Mouse (Mus musculus) heart, embryonic 11.5 days (tissue): Measurements from ENCODE around the gene Kbtbd12. TPM values are rescaled to one million over a fixed set of nuclear protein-coding genes. Genes with fewer than 3 reads are reported as not detected.

Source experiments
- ATAC-seq: fragments of 200-750 bp; cut with Nextera tagmentation; replicated peaks from 2 replicates; pipeline ENCODE4 v1.8.0; 2017; ENCODE audit warnings: moderate library complexity; ENCODE audit not compliant: insufficient number of reproducible peaks, low FRiP score, low TSS enrichment
- H3K27ac ChIP-seq: fragments of 300-500 bp; sonication (generic); 2 replicates; pipeline ENCODE4 v1.5.1; 2014; ENCODE audit warnings: mild to moderate bottlenecking, low read depth, low read length
- H3K27me3 ChIP-seq: fragments of 300-500 bp; sonication (generic); 2 replicates; pipeline ENCODE4 v1.6.1; 2014; ENCODE audit warnings: mild to moderate bottlenecking, low read length, mixed read lengths; ENCODE audit not compliant: control insufficient read depth, insufficient read depth
- H3K36me3 ChIP-seq: fragments of 300-500 bp; sonication (generic); 2 replicates; pipeline ENCODE4 v1.6.1; 2014; ENCODE audit warnings: mild to moderate bottlenecking, low read length, moderate library complexity, mixed read lengths; ENCODE audit not compliant: control insufficient read depth, insufficient read depth
- H3K4me1 ChIP-seq: fragments of 300-500 bp; sonication (generic); 2 replicates; pipeline ENCODE4 v1.6.1; 2014; ENCODE audit warnings: low read length; ENCODE audit not compliant: control insufficient read depth, insufficient read depth
- H3K4me2 ChIP-seq: fragments of 300-500 bp; sonication (generic); 2 replicates; pipeline ENCODE4 v1.6.1; 2014; ENCODE audit warnings: mild to moderate bottlenecking, moderate library complexity
- H3K4me3 ChIP-seq: fragments of 300-500 bp; sonication (generic); 2 replicates; pipeline ENCODE4 v1.5.1; 2014; ENCODE audit warnings: low read depth, low read length
- H3K9ac ChIP-seq: fragments of 300-500 bp; sonication (generic); 2 replicates; pipeline ENCODE4 v1.6.1; 2014; ENCODE audit warnings: mild to moderate bottlenecking, low read depth, low read length, moderate library complexity
- H3K9me3 ChIP-seq: fragments of 300-500 bp; sonication (generic); replicated peaks from 2 replicates; pipeline ENCODE4 v1.6.1; 2016; ENCODE audit warnings: low read length; ENCODE audit not compliant: control insufficient read depth
- WGBS: fragments of 180-500 bp; shearing (Covaris S2); extraction: QIAGEN DNeasy Blood & Tissue Kit; methylation state at CpG from one replicate; pipeline ENCODE4 v1.1.7; 2014; ENCODE audit not compliant: insufficient replicate concordance; 5-methylcytosine and 5-hydroxymethylcytosine counted together
- polyA plus RNA-seq: library from polyadenylated mRNA; unstranded; fragments of >200 nt; fragmentation: Nextera tagmentation; extraction: Ambion mirVana; gene quantifications from 2 replicates; pipeline ENCODE4 v1.2.1, GENCODE M21; 2014

Kbtbd12 gene
- polyA plus RNA-seq, 1 experiment from 2014 or later, result 7.7 TPM

DNA sequence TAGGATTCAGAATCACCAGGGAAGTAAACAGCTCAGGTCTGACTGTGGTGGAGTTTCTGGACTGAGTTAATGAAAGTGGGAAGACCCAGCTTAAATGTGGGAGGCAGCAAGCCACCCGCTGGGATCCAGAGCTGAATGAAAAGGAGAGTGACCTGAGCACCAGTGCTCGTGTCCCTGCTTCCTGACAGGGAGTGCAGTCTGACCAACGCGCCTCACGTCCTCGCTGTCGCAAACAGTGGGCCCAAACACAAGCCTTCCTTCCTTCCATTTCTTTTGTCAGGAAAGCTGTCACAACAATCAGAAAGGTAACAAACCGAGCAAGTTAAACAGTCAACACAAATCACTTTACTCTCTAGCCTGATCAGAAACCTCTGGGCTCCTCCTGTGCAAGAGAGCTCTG lies 121.8 kb downstream of the Kbtbd12 start:
- Histone ChIP-seq H3K9me3 (no peaks in the 10 kb centered on the region), H3K27me3 (no peaks in the 10 kb centered on the region), H3K4me2 (peak overlapping the region; percentile 96), H3K36me3 (peaks cover 33% of the 10 kb centered on the region), H3K9ac (0 out of 2 replicates have a peak overlapping the region, but pooled peaks have one; percentile 28), H3K4me3 (0 out of 2 replicates have a peak overlapping the region, but pooled peaks have one; percentile 8), H3K4me1 (peaks cover 47% of the 10 kb centered on the region), H3K27ac (peak overlapping the region; percentile 17)
- ATAC-seq, result no peak
- WGBS, result 72% methylated on average over 8 of the region's 8 CpGs

DNA sequence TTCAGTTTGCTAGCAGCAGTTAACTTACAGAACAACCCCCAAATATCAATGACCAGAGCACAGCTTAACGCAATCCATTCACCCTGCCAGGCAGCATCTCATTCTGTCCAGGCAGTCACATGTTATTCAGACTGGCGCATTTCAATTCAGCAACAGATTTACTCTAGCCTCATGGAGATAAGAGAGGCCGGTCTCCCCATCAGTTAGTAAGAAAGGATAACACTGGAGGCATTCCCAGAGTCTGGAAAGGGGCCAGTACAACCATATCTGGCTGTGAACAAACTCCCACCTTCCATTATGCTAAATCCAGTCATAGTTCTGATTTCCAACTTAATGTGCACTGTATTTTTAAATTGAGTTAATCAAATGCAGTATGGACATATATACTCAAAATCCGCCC lies 123.2 kb downstream of the Kbtbd12 start:
- 43% methylated on average over 4 of the region's 4 CpGs for WGBS
- ATAC-seq, result no peak
- Histone ChIP-seq H3K9ac (0 out of 2 replicates have a peak overlapping the region, but pooled peaks have one; percentile 2), H3K36me3 (peaks cover 47% of the 10 kb centered on the region), H3K9me3 (no peaks in the 10 kb centered on the region), H3K4me2 (peak overlapping the region; percentile 25; the same call in 1 of the 2 replicates), H3K27ac (no peak overlapping the region), H3K4me3 (no peak overlapping the region), H3K27me3 (no peaks in the 10 kb centered on the region), H3K4me1 (peaks cover 45% of the 10 kb centered on the region)

- no peaks in the 10 kb centered on the region for H3K27me3 ChIP-seq
- peaks cover 51% of the 10 kb centered on the region for H3K36me3 ChIP-seq
- H3K4me1 ChIP-seq, result peaks cover 42% of the 10 kb centered on the region
- no peak overlapping the region for H3K4me3 ChIP-seq
- WGBS, result 69% methylated on average over 8 of the region's 8 CpGs
- no peaks in the 10 kb centered on the region for H3K9me3 ChIP-seq
- H3K9ac ChIP-seq, result no peak overlapping the region
- ATAC-seq, result no peak
- no peak overlapping the region for H3K27ac ChIP-seq
- peak overlapping the region; percentile 25; the same call in 1 of the 2 replicates for H3K4me2 ChIP-seq
Measured at GRCm38 (mm10) chr6:88513984-88514383, 123.8 kb downstream of the Kbtbd12 start.

- ATAC-seq, result no peak
- 80% methylated on average over 4 of the region's 4 CpGs for WGBS
- Histone ChIP-seq H3K27ac (peak overlapping the region; percentile 62), H3K27me3 (no peaks in the 10 kb centered on the region), H3K9me3 (no peaks in the 10 kb centered on the region), H3K4me3 (no peak overlapping the region), H3K4me1 (peaks cover 31% of the 10 kb centered on the region), H3K36me3 (peaks cover 39% of the 10 kb centered on the region), H3K9ac (no peak overlapping the region; the same call in 1 of the 2 replicates), H3K4me2 (no peak overlapping the region)
Measured at GRCm38 (mm10) chr6:88503044-88503443, 134.7 kb downstream of the Kbtbd12 start.

DNA sequence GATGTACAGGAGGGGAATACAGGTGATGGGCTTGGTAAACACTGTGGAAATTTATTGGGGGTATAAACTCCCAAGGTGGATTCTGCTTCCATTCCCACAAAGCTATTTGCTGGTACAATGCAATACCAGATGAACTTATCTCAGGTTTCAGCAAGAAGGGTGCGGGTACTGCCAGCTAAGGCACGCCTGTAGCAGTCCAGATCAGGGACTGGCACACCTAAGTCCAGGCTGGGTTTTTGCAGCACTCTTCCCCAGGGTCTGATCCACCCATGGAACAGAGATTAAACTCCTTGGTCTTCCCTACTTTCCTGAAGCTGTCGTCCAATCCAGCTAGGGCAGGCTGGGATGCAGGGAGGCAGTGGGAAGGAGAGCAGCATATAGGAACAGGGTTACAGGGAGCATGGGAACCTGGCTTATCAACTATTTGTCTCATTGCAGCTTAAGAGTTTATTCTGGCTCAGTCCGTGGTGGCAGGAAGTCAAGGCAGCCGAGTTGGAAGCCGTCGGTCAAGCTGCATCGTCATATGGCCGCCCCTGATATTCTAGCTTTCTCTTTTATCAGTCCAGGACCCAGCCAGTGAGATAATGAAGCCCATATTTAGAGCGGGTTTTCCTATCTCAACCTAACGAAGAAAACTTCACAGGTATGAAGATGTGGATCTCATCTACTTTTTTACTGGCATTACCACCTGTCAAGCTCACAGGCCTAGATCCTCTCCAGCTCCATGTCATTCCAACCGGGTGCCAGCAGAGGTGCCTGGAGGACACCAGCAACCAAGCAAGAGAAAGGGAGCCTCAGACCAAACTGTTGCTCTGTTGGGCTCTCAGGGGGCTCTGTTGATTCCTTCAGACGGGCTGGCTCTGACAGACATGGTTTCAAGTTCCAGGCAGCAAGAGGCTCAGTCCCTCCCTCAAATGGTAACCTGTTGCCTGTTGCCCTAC lies 135.4 kb downstream of the Kbtbd12 start:
- ATAC-seq, result peak; percentile 37; the same call in 1 of the 2 replicates
- Histone ChIP-seq H3K9ac (peak overlapping the region; percentile 47; the same call in 1 of the 2 replicates), H3K9me3 (no peaks in the 10 kb centered on the region), H3K4me1 (peaks cover 31% of the 10 kb centered on the region), H3K27me3 (no peaks in the 10 kb centered on the region), H3K4me3 (no peak overlapping the region), H3K36me3 (peaks cover 39% of the 10 kb centered on the region), H3K4me2 (peak overlapping the region; percentile 29; the same call in 1 of the 2 replicates), H3K27ac (peak overlapping the region; percentile 62)
- 40% methylated on average over 13 of the region's 13 CpGs for WGBS

DNA sequence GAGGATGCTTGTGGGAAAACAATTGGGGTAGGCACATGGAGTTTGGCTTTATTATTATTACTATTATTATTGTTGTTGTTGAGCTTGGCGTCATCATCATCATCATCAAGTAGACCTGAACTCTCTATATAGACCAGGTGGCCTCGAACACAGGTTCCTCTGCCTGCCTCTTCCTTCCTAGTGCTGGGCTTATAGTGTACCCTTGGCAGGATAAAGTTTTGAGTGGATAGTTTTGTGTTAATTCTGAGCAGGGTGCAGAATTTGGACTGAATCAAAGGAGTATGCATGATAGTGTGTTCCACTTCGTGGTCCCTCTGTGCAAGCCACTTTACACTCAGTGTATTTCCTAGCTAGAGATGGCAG lies 137.4 kb downstream of the Kbtbd12 start:
- H3K27ac ChIP-seq, result no peak overlapping the region
- H3K36me3 ChIP-seq, result peaks cover 24% of the 10 kb centered on the region
- H3K9ac ChIP-seq, result peak overlapping the region; percentile 65
- no peaks in the 10 kb centered on the region for H3K27me3 ChIP-seq
- H3K4me2 ChIP-seq, result peak overlapping the region; percentile 93
- WGBS, result 10% methylated on average over 3 of the region's 3 CpGs
- peaks cover 31% of the 10 kb centered on the region for H3K4me1 ChIP-seq
- no peak for ATAC-seq
- H3K4me3 ChIP-seq, result peak overlapping the region; percentile 53
- no peaks in the 10 kb centered on the region for H3K9me3 ChIP-seq

DNA sequence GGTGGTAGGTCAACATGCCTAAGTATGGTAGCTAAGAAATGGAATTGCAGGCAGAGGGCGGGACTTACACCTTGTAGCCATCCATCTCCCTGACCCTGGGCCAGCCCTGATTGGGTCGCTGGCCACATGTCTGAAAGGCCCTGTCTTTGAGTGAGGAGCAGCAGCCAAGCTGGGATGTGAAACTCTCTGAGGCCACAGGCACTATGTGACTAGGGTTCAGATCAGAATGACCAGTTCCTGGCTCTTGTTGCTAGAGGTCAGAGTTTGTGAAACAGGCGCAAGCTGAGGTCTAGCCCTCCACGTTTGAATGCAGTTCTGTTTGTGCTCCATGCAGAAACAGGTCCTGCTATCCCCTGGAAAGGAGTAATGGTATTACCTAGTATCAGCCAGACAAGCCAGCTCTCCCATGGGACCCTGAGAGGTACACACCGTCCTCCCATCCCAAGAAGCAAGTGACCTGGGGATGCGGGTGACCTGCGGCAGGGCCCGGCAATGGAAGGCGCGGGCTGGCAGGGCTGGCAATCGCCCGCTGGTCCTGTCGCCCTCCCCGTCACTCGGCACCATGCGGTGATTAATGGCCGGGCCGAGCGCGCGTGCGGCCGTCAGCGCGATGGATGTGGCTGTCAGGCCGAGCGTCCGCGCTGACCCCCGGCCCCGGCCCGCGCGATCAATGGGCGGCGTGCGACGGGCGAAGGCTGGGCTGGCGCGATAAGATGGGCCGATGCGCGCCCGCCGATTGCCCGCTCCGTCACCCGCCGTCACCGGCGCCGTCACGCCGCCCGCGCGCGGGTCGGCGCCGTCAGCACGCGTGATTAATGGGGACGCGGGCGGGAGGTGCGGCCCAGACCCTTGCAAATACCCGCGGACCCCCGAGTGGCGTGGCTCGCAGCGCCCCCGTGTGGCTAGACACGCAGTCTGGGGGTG lies 138.0 kb downstream of the Kbtbd12 start:
- peaks cover 18% of the 10 kb centered on the region for H3K36me3 ChIP-seq
- H3K4me1 ChIP-seq, result peaks cover 31% of the 10 kb centered on the region
- peak overlapping the region; percentile 93 for H3K4me2 ChIP-seq
- no peak overlapping the region for H3K27ac ChIP-seq
- H3K9ac ChIP-seq, result peak overlapping the region; percentile 65
- no peaks in the 10 kb centered on the region for H3K27me3 ChIP-seq
- H3K4me3 ChIP-seq, result peak overlapping the region; percentile 53
- peak; percentile 39; the same call in 1 of the 2 replicates for ATAC-seq
- H3K9me3 ChIP-seq, result no peaks in the 10 kb centered on the region
- 3% methylated on average over 76 of the region's 76 CpGs for WGBS
